In the genomic region with DNA sequence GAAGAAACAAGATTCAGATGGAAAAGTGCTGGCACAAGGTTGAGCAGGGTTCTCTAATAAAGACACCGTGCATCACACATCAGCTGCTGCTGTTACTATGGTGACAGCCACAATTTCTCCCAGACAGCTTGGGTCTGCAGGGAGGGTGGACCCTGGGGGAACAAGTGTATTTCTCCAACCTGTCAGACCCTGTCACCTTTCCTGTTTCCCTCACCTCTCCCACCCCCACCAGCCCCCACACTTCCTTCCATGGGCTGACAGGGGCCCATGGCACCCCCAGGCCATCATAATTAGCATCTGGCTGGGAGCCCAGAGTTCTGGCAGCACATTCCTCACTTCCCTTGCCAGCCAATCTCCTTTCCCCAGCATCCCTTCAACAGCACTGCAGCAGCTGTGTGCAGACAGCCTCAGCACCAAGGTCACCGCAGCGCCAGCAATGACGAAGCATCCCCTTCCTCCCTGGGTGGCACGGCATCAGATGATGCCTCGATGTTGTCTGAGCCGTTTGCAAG, we compare ENCODE assay signal across 9 mouse cellular contexts. TPM values are rescaled to one million over a fixed set of nuclear protein-coding genes. Genes with fewer than 3 reads are reported as not detected.
DNase-seq lines count a peak whose midpoint lies in the region; ATAC-seq lines count a peak whose summit lies in the region.
"Had no signal": no experiment of that assay in that cellular context is flagged by ENCODE, and none has a peak within 500 bp of the region (broad histone marks: within the 10 kb centered on the region; RNA-seq: fewer than 3 reads in every experiment).

No protein-coding gene starts in this region.

- peak; percentile 78 for ATAC-seq in inflammation-experienced regulatory T-cells, adult 6 months
- peak; percentile 89 for ATAC-seq in midbrain, embryonic 14.5 days (ENCODE audit: low FRiP score, low TSS enrichment)

- peak overlapping the region; percentile 90 for H3K27ac ChIP-seq in midbrain, embryonic 14.5 days (replicated peaks; ENCODE audit: low read depth, low read length)

- peak overlapping the region; percentile 21; the same call in 1 of the 2 replicates for H3K9ac ChIP-seq in midbrain, embryonic 14.5 days (replicated peaks; ENCODE audit: low read length)

- peaks cover 32% of the 10 kb centered on the region for H3K4me1 ChIP-seq in midbrain, embryonic 14.5 days (ENCODE audit: control insufficient read depth, insufficient read depth, low read length)

- DNase-seq in cerebellum, adult 11 months = peak; percentile 23
- no peak for DNase-seq in cerebellum, adult 8-10 months
- DNase-seq in cerebellum, postnatal 36 days = peak; percentile 17 to 28
- peak; percentile 20 for DNase-seq in gastrocnemius, postnatal 25 days
- peak; percentile 75 to 82 for DNase-seq in left cerebral cortex, adult 18-20 months (ENCODE audit: low spot score in 2 of 2)
- DNase-seq in midbrain, embryonic 14.5 days = peak; percentile 87
- peak; percentile 62 for DNase-seq in testis, postnatal 10 days (ENCODE audit: low spot score)

- peak overlapping the region; percentile 5; the same call in 1 of the 2 replicates for H3K4me3 ChIP-seq in midbrain, embryonic 14.5 days (replicated peaks; ENCODE audit: low read depth, low read length)

- H3K36me3 ChIP-seq in midbrain, embryonic 14.5 days (ENCODE audit: control insufficient read depth, insufficient read depth, low read length) = no peaks in the 10 kb centered on the region

- WGBS in midbrain, embryonic 14.5 days = 2% methylated on average over 7 of the region's 7 CpGs

- no peaks in the 10 kb centered on the region for H3K9me3 ChIP-seq in midbrain, embryonic 14.5 days (ENCODE audit: control insufficient read depth, low read length)

- peak overlapping the region; percentile 44 for H3K4me2 ChIP-seq in midbrain, embryonic 14.5 days (ENCODE audit: low read length)

- no peaks in the 10 kb centered on the region for H3K27me3 ChIP-seq in midbrain, embryonic 14.5 days (ENCODE audit: control insufficient read depth, insufficient read depth, low read length)
- H3K27me3 ChIP-seq: CH12.LX had no signal

RNA-seq across cellular contexts. Expression of a gene that starts 39.4 kb away (rescaled TPM):
- total RNA-seq in gastrocnemius, postnatal 25 days (2021) = 10 to 100 TPM; 18.9 to 20.4 TPM
- polyA plus RNA-seq in inflammation-experienced regulatory T-cells, adult 6 months (2017; shearing (Covaris generic)) = 100 to 1,000 TPM in 1 of 3 experiments, 10 to 100 TPM in 2; 63.0 to 158 (median 70.6) TPM
- total RNA-seq in left cerebral cortex, adult 18-20 months (2021) = 10 to 100 TPM; 51.5 to 52.9 TPM
- 50.0 and 59.4 TPM in 2 replicates for polyA plus RNA-seq in midbrain, embryonic 14.5 days (2014; fragmentation: Nextera tagmentation; extraction: Ambion mirVana)
